Mouse (Mus musculus) cerebellum, adult (tissue): ENCODE measurements at regions not wholly inside any gene's neighbourhood (a gene's known extent, or its start where the extent isn't known, plus 50 kb on each side); places are given as distances from the start of the nearest gene placed in this dataset.

Experiments used
- ATAC-seq: cut with Nextera tagmentation; 2 replicates; pipeline ENCODE4 v1.9.2; 2017; ENCODE audit warnings: mild to moderate bottlenecking, moderate library complexity, mixed read lengths; ENCODE audit not compliant: insufficient number of reproducible peaks, low FRiP score, low TSS enrichment

- ATAC-seq = no peak
Measured at GRCm38 (mm10) chr3:65891594-65891993, 66.5 kb downstream of the Ccnl1 start.

- no peak for ATAC-seq
Measured at GRCm38 (mm10) chr3:65891139-65891538, 66.9 kb downstream of the Ccnl1 start.

DNA sequence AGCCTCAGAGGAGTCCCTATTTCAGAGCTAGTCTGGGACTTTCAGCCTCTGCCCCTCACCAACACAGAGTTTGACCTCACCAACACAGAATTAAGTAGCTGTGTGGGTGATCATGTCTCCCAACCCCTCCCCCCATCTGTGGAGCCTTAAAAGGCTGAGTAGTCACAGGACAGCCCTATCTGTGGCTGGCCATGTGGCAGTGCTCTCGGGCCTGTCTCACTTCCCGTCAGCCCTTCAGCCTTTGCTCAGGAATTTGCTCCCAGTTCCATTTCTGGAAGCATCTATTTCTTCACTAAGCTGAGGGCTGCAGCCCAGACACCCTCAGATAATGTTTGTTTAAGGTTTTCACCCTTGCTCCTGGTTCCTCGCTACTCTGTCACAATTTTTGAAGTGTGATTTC, 69.1 kb downstream of the Ccnl1 start:
- ATAC-seq = no peak

DNA sequence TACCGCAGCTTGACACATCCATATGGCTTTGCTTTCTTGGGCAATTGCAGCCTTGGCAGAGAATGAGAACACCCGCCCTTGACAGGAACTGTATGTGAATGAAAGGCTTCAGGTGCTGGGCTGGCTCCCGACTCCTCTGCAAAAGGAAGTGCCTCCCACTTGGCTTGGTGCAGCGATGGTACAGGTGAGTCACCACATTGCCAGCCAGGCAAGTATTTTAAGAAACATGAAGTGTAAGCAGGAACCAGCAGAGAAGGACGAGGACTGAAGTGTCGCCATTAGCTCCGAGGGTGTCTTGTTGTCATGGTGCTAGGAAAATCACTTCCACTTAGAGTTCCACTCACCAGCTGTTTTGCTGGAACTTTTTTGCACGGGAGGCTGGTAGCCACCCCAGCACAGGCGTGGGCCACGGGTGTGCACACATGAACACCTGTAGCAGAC, 73.5 kb downstream of the Ccnl1 start:
- ATAC-seq = peak; percentile 93

DNA sequence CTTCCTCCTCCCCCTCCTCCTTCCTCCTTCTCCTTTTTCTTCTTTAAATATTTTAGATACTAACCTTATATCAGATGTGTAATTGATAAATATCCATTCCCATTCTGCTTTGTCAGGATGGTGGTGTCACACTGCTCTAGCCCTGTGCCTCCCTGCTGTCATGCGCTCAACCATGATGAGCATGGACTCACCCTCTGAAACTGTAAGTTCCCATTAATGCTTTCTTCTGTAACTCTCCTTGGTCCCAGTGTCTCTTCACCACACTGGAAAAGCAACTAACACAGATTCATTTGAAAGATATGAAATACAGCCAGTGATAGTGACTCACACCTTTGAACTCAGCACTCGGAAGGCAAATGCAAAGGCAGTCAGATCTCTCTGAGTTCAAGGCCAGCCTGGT, 75.9 kb downstream of the Ccnl1 start:
- no peak for ATAC-seq
